Mouse (Mus musculus) midbrain, embryonic 14.5 days (tissue): ENCODE results near the gene Pir. TPM values are rescaled to one million over a fixed set of nuclear protein-coding genes. Genes with fewer than 3 reads are reported as not detected.

Experiments
- ATAC-seq: fragments of 200-750 bp; cut with Nextera tagmentation; 2 replicates; pipeline ENCODE4 v1.8.0; 2017; ENCODE audit warnings: moderate number of reproducible peaks, moderate library complexity; ENCODE audit not compliant: low FRiP score, low TSS enrichment
- DNase-seq: peaks from one replicate; pipeline ENCODE4 v3.0.0-alpha.2; 2015
- H3K27ac ChIP-seq: fragments of 300-500 bp; sonication (generic); replicated peaks from 2 replicates; pipeline ENCODE4 v1.5.1; 2014; ENCODE audit warnings: mild to moderate bottlenecking, low read depth, low read length, moderate library complexity
- H3K27me3 ChIP-seq: fragments of 300-500 bp; sonication (generic); 2 replicates; pipeline ENCODE4 v1.6.1; 2014; ENCODE audit warnings: low read length, control low read depth, mixed read lengths; ENCODE audit not compliant: control insufficient read depth, insufficient read depth
- H3K36me3 ChIP-seq: fragments of 300-500 bp; sonication (generic); 2 replicates; pipeline ENCODE4 v1.6.1; 2014; ENCODE audit warnings: low read length, control low read depth; ENCODE audit not compliant: control insufficient read depth, insufficient read depth
- H3K4me1 ChIP-seq: fragments of 300-500 bp; sonication (generic); 2 replicates; pipeline ENCODE4 v1.6.1; 2014; ENCODE audit warnings: mild to moderate bottlenecking, antibody characterized with exemption, low read length, control low read depth; ENCODE audit not compliant: control insufficient read depth, insufficient read depth
- H3K4me2 ChIP-seq: fragments of 300-500 bp; sonication (generic); 2 replicates; pipeline ENCODE4 v1.6.1; 2014; ENCODE audit warnings: mild to moderate bottlenecking, low read length, moderate library complexity
- H3K4me3 ChIP-seq: fragments of 300-500 bp; sonication (generic); replicated peaks from 2 replicates; pipeline ENCODE4 v1.5.1; 2014; ENCODE audit warnings: low read depth, low read length
- H3K9ac ChIP-seq: fragments of 300-500 bp; sonication (generic); replicated peaks from 2 replicates; pipeline ENCODE4 v1.6.1; 2014; ENCODE audit warnings: mild to moderate bottlenecking, low read length, moderate library complexity
- H3K9me3 ChIP-seq: fragments of 300-500 bp; sonication (generic); 2 replicates; pipeline ENCODE4 v1.6.1; 2016; ENCODE audit warnings: low read length, control low read depth, mixed read lengths; ENCODE audit not compliant: control insufficient read depth
- WGBS: fragments of 180-500 bp; shearing (Covaris S2); extraction: QIAGEN DNeasy Blood & Tissue Kit; methylation state at CpG from one replicate; pipeline ENCODE4 v1.1.7; 2014; 5-methylcytosine and 5-hydroxymethylcytosine counted together
- polyA plus RNA-seq: library from polyadenylated mRNA; unstranded; fragments of >200 nt; fragmentation: Nextera tagmentation; extraction: Ambion mirVana; gene quantifications from 2 replicates; pipeline ENCODE4 v1.2.1, GENCODE M21; 2014

The Pir gene
- polyA plus RNA-seq, 1 experiment from 2014 or later, result 2.6 TPM

DNA sequence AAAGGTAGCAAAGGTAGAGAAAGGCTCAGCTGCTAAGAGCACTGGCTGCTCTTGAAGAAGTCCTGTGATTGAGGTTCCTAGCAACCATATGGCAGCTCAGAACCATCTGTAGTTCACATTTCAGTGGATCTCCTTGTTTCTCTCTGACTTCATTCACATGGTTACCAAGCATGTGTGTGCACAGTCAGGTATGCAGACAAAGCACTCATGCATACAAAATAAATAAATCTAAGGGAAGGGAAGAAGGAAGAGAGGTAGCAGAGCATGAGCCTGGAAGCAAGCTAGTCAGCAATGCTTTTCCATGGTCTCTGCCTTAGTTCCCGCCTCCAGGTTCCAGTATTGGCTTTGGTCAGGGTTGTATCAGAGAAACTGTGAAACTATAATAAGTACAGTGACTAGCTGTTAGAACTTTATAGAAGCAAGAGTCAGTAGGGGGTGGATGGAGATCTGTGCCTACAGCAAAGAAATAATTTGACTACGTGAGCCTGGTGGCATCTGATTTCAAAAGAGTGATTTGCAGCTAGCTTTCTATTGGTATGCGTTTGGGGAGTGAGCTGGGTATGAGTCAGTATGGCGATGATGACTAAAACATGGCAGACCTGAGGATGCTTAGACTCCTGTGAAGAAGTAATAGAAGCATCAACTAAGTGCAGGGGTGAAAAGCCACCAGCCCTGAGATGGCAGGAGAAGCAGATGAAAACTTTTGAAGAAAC lies 96.1 kb downstream of the Pir start:
- Histone ChIP-seq H3K9ac (no peak overlapping the region), H3K4me1 (no peaks in the 10 kb centered on the region), H3K36me3 (no peaks in the 10 kb centered on the region), H3K4me3 (no peak overlapping the region), H3K27me3 (no peaks in the 10 kb centered on the region), H3K27ac (no peak overlapping the region), H3K4me2 (no peak overlapping the region), H3K9me3 (no peaks in the 10 kb centered on the region)
- ATAC-seq, result no peak
- no peak for DNase-seq
- 85% methylated on average over 4 of the region's 4 CpGs for WGBS

GRCm38 (mm10) chrX:164370576-164370975 lies 101.4 kb downstream of the Pir start:
- WGBS, result 88% methylated on average over 3 of the region's 3 CpGs
- Histone ChIP-seq H3K27ac (no peak overlapping the region), H3K27me3 (no peaks in the 10 kb centered on the region), H3K36me3 (no peaks in the 10 kb centered on the region), H3K4me2 (no peak overlapping the region), H3K4me3 (no peak overlapping the region), H3K9ac (no peak overlapping the region), H3K4me1 (no peaks in the 10 kb centered on the region), H3K9me3 (no peaks in the 10 kb centered on the region)
- DNase-seq (no peak), ATAC-seq (no peak)

GRCm38 (mm10) chrX:164373081-164373480 lies 103.9 kb downstream of the Pir start, which contains the start of gene Vegfd:
Gene Vegfd (plus strand): TSS chrX:164373378.
- 37% methylated on average over 3 of the region's 3 CpGs for WGBS
- Histone ChIP-seq H3K36me3 (no peaks in the 10 kb centered on the region), H3K4me1 (no peaks in the 10 kb centered on the region), H3K27me3 (no peaks in the 10 kb centered on the region), H3K9ac (no peak within 1 kb of the TSS), H3K4me2 (no peak within 1 kb of the TSS), H3K4me3 (no peak within 1 kb of the TSS), H3K27ac (no peak within 1 kb of the TSS), H3K9me3 (no peaks in the 10 kb centered on the region)
- DNase-seq, result no peak
- ATAC-seq, result no peak

- Histone ChIP-seq H3K27ac (no peak overlapping the region), H3K9ac (no peak overlapping the region), H3K36me3 (no peaks in the 10 kb centered on the region), H3K27me3 (no peaks in the 10 kb centered on the region), H3K9me3 (no peaks in the 10 kb centered on the region), H3K4me1 (no peaks in the 10 kb centered on the region), H3K4me3 (no peak overlapping the region), H3K4me2 (no peak overlapping the region)
- 60% methylated on average over 5 of the region's 5 CpGs for WGBS
- ATAC-seq (no peak), DNase-seq (no peak)
Observed at GRCm38 (mm10) chrX:164374586-164374985, 105.4 kb downstream of the Pir start.

DNA sequence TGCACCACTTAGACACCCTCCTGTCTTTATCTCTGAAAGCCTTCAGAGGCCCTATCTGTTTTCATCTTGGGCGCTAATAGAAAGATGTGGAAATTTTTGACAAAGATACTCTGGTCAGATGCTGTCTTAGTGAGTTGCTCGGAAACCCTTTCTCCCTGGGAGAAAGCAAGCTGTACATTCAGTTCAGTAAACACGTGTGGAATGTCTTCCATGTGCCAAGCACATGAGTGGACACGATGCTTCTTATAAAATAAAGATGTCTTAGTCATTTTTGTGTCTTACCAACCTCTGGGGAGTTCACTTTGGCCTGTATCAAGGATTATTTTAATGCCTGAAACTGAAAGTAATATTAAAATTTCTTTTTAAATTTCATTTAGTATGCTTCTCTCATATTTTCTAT lies 110.5 kb downstream of the Pir start:
- H3K9ac ChIP-seq, result no peak overlapping the region
- no peak overlapping the region for H3K27ac ChIP-seq
- no peak overlapping the region for H3K4me2 ChIP-seq
- H3K4me3 ChIP-seq, result no peak overlapping the region
- WGBS, result 85% methylated on average over 4 of the region's 4 CpGs
- no peak for DNase-seq
- H3K27me3 ChIP-seq, result no peaks in the 10 kb centered on the region
- ATAC-seq, result no peak
- H3K4me1 ChIP-seq, result no peaks in the 10 kb centered on the region
- H3K36me3 ChIP-seq, result no peaks in the 10 kb centered on the region
- no peaks in the 10 kb centered on the region for H3K9me3 ChIP-seq

- Histone ChIP-seq H3K27ac (no peak overlapping the region), H3K9me3 (no peaks in the 10 kb centered on the region), H3K4me1 (no peaks in the 10 kb centered on the region), H3K4me2 (peak overlapping the region; percentile 68), H3K27me3 (no peaks in the 10 kb centered on the region), H3K9ac (peak overlapping the region; percentile 16; the same call in 1 of the 2 replicates), H3K36me3 (no peaks in the 10 kb centered on the region), H3K4me3 (peak overlapping the region; percentile 34)
- 24% methylated on average over 32 of the region's 33 CpGs for WGBS
- ATAC-seq (peak; percentile 98), DNase-seq (peak; percentile 85)
Observed at GRCm38 (mm10) chrX:164381618-164382408, 112.6 kb downstream of the Pir start.

DNA sequence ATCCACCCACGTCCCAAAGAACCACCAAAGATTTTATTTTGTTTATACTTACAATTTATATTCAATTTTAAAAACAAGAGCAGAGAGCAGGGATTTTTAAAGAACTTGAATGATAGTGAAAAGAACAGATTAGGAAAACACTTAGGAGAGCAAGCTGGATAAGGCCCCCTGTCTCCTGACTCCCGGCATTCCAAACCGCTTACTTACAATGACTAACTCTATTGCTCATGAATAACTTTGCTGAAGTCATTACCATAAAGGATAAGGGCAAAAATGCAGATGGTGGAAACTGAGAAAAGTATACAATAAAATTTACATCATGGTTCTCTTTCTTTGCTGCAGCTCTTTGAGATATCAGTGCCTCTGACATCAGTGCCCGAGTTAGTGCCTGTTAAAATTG lies 124.9 kb downstream of the Pir start:
- H3K4me3 ChIP-seq, result no peak overlapping the region
- H3K9ac ChIP-seq, result no peak overlapping the region
- no peaks in the 10 kb centered on the region for H3K27me3 ChIP-seq
- no peaks in the 10 kb centered on the region for H3K4me1 ChIP-seq
- 70% methylated on average over 4 of the region's 4 CpGs for WGBS
- ATAC-seq (no peak), DNase-seq (no peak)
- H3K27ac ChIP-seq, result no peak overlapping the region
- H3K9me3 ChIP-seq, result no peaks in the 10 kb centered on the region
- no peak overlapping the region for H3K4me2 ChIP-seq
- H3K36me3 ChIP-seq, result no peaks in the 10 kb centered on the region

- H3K27ac ChIP-seq, result no peak overlapping the region
- 63% methylated on average over 3 of the region's 3 CpGs for WGBS
- H3K36me3 ChIP-seq, result no peaks in the 10 kb centered on the region
- H3K4me2 ChIP-seq, result no peak overlapping the region
- DNase-seq, result peak; percentile 61
- ATAC-seq, result peak; percentile 24; the same call in 1 of the 2 replicates
- no peaks in the 10 kb centered on the region for H3K27me3 ChIP-seq
- H3K9ac ChIP-seq, result no peak overlapping the region
- no peaks in the 10 kb centered on the region for H3K4me1 ChIP-seq
- no peaks in the 10 kb centered on the region for H3K9me3 ChIP-seq
- no peak overlapping the region for H3K4me3 ChIP-seq
Observed at GRCm38 (mm10) chrX:164398456-164398855, 129.3 kb downstream of the Pir start.
